Mouse (Mus musculus): ENCODE data around the gene Vezt. TPM values are rescaled to one million over a fixed set of nuclear protein-coding genes. Genes with fewer than 3 reads are reported as not detected.
A peak's percentile ranks its signal among the peaks of the same experiment; 100 is the strongest.

Gene Vezt
- polyA plus RNA-seq, 1 experiment: 16.8 TPM

- no peak overlapping the region for H3K4me2 ChIP-seq (ENCODE audit: low read depth)
- no peaks in the 10 kb centered on the region for H3K79me2 ChIP-seq (ENCODE audit: control insufficient read depth, insufficient read depth)
- TF ChIP-seq MYOD1 (IDR thresholded peaks at IDR 0.05; ENCODE audit: control insufficient read depth in 1 of 3, insufficient read length in 2 of 3, low read depth in 2 of 3): no peak
- no peak for TF ChIP-seq TCF3 (IDR thresholded peaks at IDR 0.05; ENCODE audit: insufficient read length, low read depth)
- TF ChIP-seq SRF (IDR thresholded peaks at IDR 0.05; ENCODE audit: control insufficient read depth, insufficient read length, low read depth): no peak
Observed at GRCm38 (mm10) chr10:93949921-93950320, 85.7 kb downstream of the Vezt start.

DNA sequence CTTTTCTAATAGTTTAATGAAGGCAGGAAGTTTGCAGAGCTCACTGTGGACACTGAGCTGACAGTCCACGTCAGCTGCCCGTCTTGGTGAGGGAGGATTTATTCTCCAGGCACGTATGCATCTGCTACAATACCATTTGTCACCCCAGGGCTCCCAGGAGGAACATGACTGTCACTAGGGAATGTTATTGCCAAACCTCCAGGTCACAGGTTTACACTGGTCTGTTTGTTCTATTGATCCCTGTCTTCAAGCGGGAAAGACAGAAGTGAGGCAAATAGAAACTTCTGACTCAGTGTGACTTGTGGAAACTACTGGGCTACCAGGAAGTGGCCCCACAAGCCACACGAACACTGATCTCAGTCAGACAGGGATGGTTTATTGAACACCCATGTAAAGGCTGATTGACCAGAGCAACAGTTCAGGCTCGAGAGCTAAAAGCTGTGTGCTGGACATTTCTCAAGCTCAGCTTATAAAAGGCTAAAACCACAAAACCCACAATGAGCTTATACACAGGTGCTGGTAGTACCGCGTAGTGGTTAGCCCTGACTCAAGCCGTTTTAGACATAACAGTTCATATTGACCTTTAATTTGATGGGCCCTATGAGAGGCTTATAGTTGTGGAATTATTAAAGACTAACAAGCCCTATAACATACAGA, 89.6 kb downstream of the Vezt start:
- peak overlapping the region; percentile 83 for H3K4me2 ChIP-seq (ENCODE audit: low read depth)

More at GRCm38 (mm10) chr10:93949921-93950320, 85.7 kb downstream of the Vezt start:
- no peaks in the 10 kb centered on the region for H3K27me3 ChIP-seq (ENCODE audit: control insufficient read depth, insufficient read depth, insufficient read length)
- no peaks in the 10 kb centered on the region for H3K36me3 ChIP-seq (ENCODE audit: control insufficient read depth, insufficient read depth)
- no peak overlapping the region for H3ac ChIP-seq (ENCODE audit: control insufficient read depth, insufficient read length)
- H3K4me3 ChIP-seq: no peak overlapping the region

DNA sequence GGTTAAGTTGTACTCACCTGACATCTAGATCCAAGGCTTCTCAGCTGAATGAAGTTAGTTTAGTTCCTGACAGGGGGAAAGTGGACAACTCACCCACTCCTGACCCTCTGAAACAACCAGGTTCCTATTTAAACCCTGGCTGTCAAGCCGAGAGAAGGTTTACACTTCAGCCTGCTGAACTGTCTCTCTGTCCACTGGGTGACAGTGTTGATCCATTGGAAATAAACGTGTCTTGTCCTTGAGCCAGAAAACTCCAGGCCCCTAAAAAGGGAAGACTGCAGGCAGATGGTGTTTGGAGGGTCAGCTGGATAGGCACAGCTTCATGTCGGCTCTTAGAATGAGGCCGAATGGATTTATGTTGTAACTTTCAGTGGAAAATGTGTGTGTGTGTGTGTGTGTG, 90.3 kb downstream of the Vezt start:
- Histone ChIP-seq H3K4me2 (ENCODE audit: low read depth) (peak overlapping the region; percentile 83), H3K36me3 (ENCODE audit: control insufficient read depth, insufficient read depth) (no peaks in the 10 kb centered on the region), H3K79me2 (ENCODE audit: control insufficient read depth, insufficient read depth) (no peaks in the 10 kb centered on the region), H3K27me3 (ENCODE audit: control insufficient read depth, insufficient read depth, insufficient read length) (no peaks in the 10 kb centered on the region), H3K4me3 (no peak overlapping the region), H3ac (ENCODE audit: control insufficient read depth, insufficient read length) (no peak overlapping the region)
- TF ChIP-seq USF1 (IDR thresholded peaks at IDR 0.05; ENCODE audit: low read depth): no peak
- TF ChIP-seq REST (IDR thresholded peaks at IDR 0.05; ENCODE audit: insufficient read depth, insufficient read length): no peak
- TF ChIP-seq E2F4 (IDR thresholded peaks at IDR 0.05; ENCODE audit: insufficient read depth): no peak
- TF ChIP-seq MYOD1 (IDR thresholded peaks at IDR 0.05; ENCODE audit: control insufficient read depth in 1 of 3, insufficient read length in 2 of 3, low read depth in 2 of 3): no peak
- no peak for TF ChIP-seq POLR2A (IDR thresholded peaks at IDR 0.05; ENCODE audit: insufficient read length, low read depth)
- no peak for TF ChIP-seq MAX (IDR thresholded peaks at IDR 0.05; ENCODE audit: low read depth)
- no peak for TF ChIP-seq TCF3 (IDR thresholded peaks at IDR 0.05; ENCODE audit: insufficient read length, low read depth)
- no peak for TF ChIP-seq POLR2AphosphoS2 (IDR thresholded peaks at IDR 0.05; ENCODE audit: insufficient read length, low read depth)
- no peak for TF ChIP-seq SRF (IDR thresholded peaks at IDR 0.05; ENCODE audit: control insufficient read depth, insufficient read length, low read depth)
- no peak for TF ChIP-seq TCF12 (IDR thresholded peaks at IDR 0.05; ENCODE audit: insufficient read depth, poor library complexity, severe bottlenecking)
- TF ChIP-seq MYOG (IDR thresholded peaks at IDR 0.05; ENCODE audit: control insufficient read depth in 1 of 3, insufficient read depth in 1 of 3, insufficient read length in 2 of 3, low read depth in 2 of 3): no peak
- TF ChIP-seq CEBPB (IDR thresholded peaks at IDR 0.05; ENCODE audit: insufficient read depth, poor library complexity, severe bottlenecking): no peak

More for the DNA sequence above, 89.6 kb downstream of the Vezt start:
- no peaks in the 10 kb centered on the region for H3K27me3 ChIP-seq (ENCODE audit: control insufficient read depth, insufficient read depth, insufficient read length)
- no peaks in the 10 kb centered on the region for H3K79me2 ChIP-seq (ENCODE audit: control insufficient read depth, insufficient read depth)
- H3ac ChIP-seq (ENCODE audit: control insufficient read depth, insufficient read length): no peak overlapping the region
- no peak overlapping the region for H3K4me3 ChIP-seq
- TF ChIP-seq MYOD1 (IDR thresholded peaks at IDR 0.05; ENCODE audit: control insufficient read depth in 1 of 3, insufficient read length in 2 of 3, low read depth in 2 of 3): peak in 2 of 3 experiments; percentile 59 to 75
- TF ChIP-seq CEBPB (IDR thresholded peaks at IDR 0.05; ENCODE audit: insufficient read depth, poor library complexity, severe bottlenecking): peak; percentile 56; the same call in 1 of the 2 replicates
- TF ChIP-seq TCF12 (IDR thresholded peaks at IDR 0.05; ENCODE audit: insufficient read depth, poor library complexity, severe bottlenecking): peak; percentile 14
- no peak for TF ChIP-seq SRF (IDR thresholded peaks at IDR 0.05; ENCODE audit: control insufficient read depth, insufficient read length, low read depth)
- no peak for TF ChIP-seq REST (IDR thresholded peaks at IDR 0.05; ENCODE audit: insufficient read depth, insufficient read length)
- TF ChIP-seq POLR2AphosphoS2 (IDR thresholded peaks at IDR 0.05; ENCODE audit: insufficient read length, low read depth): no peak
- no peak for TF ChIP-seq MYOG (IDR thresholded peaks at IDR 0.05; ENCODE audit: control insufficient read depth in 1 of 3, insufficient read depth in 1 of 3, insufficient read length in 2 of 3, low read depth in 2 of 3)
- no peak for TF ChIP-seq TCF3 (IDR thresholded peaks at IDR 0.05; ENCODE audit: insufficient read length, low read depth)
- no peaks in the 10 kb centered on the region for H3K36me3 ChIP-seq (ENCODE audit: control insufficient read depth, insufficient read depth)

- H3ac ChIP-seq (ENCODE audit: control insufficient read depth, insufficient read length): no peak overlapping the region
- no peaks in the 10 kb centered on the region for H3K79me2 ChIP-seq (ENCODE audit: control insufficient read depth, insufficient read depth)
- H3K36me3 ChIP-seq (ENCODE audit: control insufficient read depth, insufficient read depth): no peaks in the 10 kb centered on the region
- H3K4me3 ChIP-seq: no peak overlapping the region
- peak overlapping the region; percentile 83 for H3K4me2 ChIP-seq (ENCODE audit: low read depth)
- no peaks in the 10 kb centered on the region for H3K27me3 ChIP-seq (ENCODE audit: control insufficient read depth, insufficient read depth, insufficient read length)
- TF ChIP-seq POLR2A (IDR thresholded peaks at IDR 0.05; ENCODE audit: insufficient read length, low read depth): no peak
- TF ChIP-seq MYOD1 (IDR thresholded peaks at IDR 0.05; ENCODE audit: control insufficient read depth in 1 of 3, insufficient read length in 2 of 3, low read depth in 2 of 3): peak in 2 of 3 experiments; percentile 52 to 55
- TF ChIP-seq E2F4 (IDR thresholded peaks at IDR 0.05; ENCODE audit: insufficient read depth): peak; percentile 48
- peak in 1 of 3 experiments; percentile 65 for TF ChIP-seq MYOG (IDR thresholded peaks at IDR 0.05; ENCODE audit: control insufficient read depth in 1 of 3, insufficient read depth in 1 of 3, insufficient read length in 2 of 3, low read depth in 2 of 3)
- TF ChIP-seq MAX (IDR thresholded peaks at IDR 0.05; ENCODE audit: low read depth): no peak
- TF ChIP-seq TCF3 (IDR thresholded peaks at IDR 0.05; ENCODE audit: insufficient read length, low read depth): no peak
- TF ChIP-seq USF1 (IDR thresholded peaks at IDR 0.05; ENCODE audit: low read depth): no peak
- no peak for TF ChIP-seq POLR2AphosphoS2 (IDR thresholded peaks at IDR 0.05; ENCODE audit: insufficient read length, low read depth)
- TF ChIP-seq SRF (IDR thresholded peaks at IDR 0.05; ENCODE audit: control insufficient read depth, insufficient read length, low read depth): no peak
Observed at GRCm38 (mm10) chr10:93944241-93944640, 91.4 kb downstream of the Vezt start.

GRCm38 (mm10) chr10:93940279-93940678, 95.3 kb downstream of the Vezt start:
- Histone ChIP-seq H3K79me2 (ENCODE audit: control insufficient read depth, insufficient read depth) (no peaks in the 10 kb centered on the region), H3K36me3 (ENCODE audit: control insufficient read depth, insufficient read depth) (no peaks in the 10 kb centered on the region), H3K4me3 (no peak overlapping the region), H3K27me3 (ENCODE audit: control insufficient read depth, insufficient read depth, insufficient read length) (no peaks in the 10 kb centered on the region), H3ac (ENCODE audit: control insufficient read depth, insufficient read length) (no peak overlapping the region), H3K4me2 (ENCODE audit: low read depth) (no peak overlapping the region)
- no peak for TF ChIP-seq USF1 (IDR thresholded peaks at IDR 0.05; ENCODE audit: low read depth)
- no peak for TF ChIP-seq REST (IDR thresholded peaks at IDR 0.05; ENCODE audit: insufficient read depth, insufficient read length)
- TF ChIP-seq MYOG (IDR thresholded peaks at IDR 0.05; ENCODE audit: control insufficient read depth in 1 of 3, insufficient read depth in 1 of 3, insufficient read length in 2 of 3, low read depth in 2 of 3): no peak
- no peak for TF ChIP-seq POLR2AphosphoS2 (IDR thresholded peaks at IDR 0.05; ENCODE audit: insufficient read length, low read depth)
- no peak for TF ChIP-seq TCF12 (IDR thresholded peaks at IDR 0.05; ENCODE audit: insufficient read depth, poor library complexity, severe bottlenecking)
- no peak for TF ChIP-seq POLR2A (IDR thresholded peaks at IDR 0.05; ENCODE audit: insufficient read length, low read depth)
- no peak for TF ChIP-seq E2F4 (IDR thresholded peaks at IDR 0.05; ENCODE audit: insufficient read depth)
- TF ChIP-seq MAX (IDR thresholded peaks at IDR 0.05; ENCODE audit: low read depth): no peak
- no peak for TF ChIP-seq TCF3 (IDR thresholded peaks at IDR 0.05; ENCODE audit: insufficient read length, low read depth)
- TF ChIP-seq SRF (IDR thresholded peaks at IDR 0.05; ENCODE audit: control insufficient read depth, insufficient read length, low read depth): no peak
- no peak for TF ChIP-seq MYOD1 (IDR thresholded peaks at IDR 0.05; ENCODE audit: control insufficient read depth in 1 of 3, insufficient read length in 2 of 3, low read depth in 2 of 3)
- TF ChIP-seq CEBPB (IDR thresholded peaks at IDR 0.05; ENCODE audit: insufficient read depth, poor library complexity, severe bottlenecking): no peak

All from myocyte (in vitro differentiated cells).